Mouse (Mus musculus) urinary bladder, adult 18-20 months (tissue): ENCODE data around the gene 1110057P08Rik.
"Not testable (repeated sequence)": the region's sequence is repeated elsewhere in the genome, so short reads cannot be mapped to it uniquely, and the experiment has no call there.

Experiments
- DNase-seq, 2 experiments: peaks; one replicate each; pipeline ENCODE4 v3.0.0; 2022; ENCODE audit warnings: low spot score in 2 of 2, mixed read lengths in 2 of 2

The 1110057P08Rik gene

DNA sequence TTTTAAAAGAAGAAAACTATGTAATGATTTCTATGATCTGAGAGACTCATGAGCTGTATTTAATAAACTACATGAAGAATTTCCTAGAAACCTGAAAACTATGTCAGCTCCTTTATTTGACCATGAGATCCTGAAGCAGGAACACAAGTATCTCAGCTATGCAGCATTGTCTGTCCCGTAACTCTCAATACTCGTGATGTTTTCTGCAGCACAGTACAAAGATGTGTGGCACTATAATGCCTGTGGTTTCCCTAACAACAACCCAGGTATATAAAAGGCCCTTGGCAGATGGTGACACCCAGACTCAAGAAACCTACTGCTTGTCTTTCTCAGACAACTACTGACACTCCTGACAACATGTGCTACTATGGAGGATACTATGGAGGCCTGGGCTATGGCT, at the start of gene 1110057P08Rik:
Gene 1110057P08Rik, plus strand, starts transcription at position 301 of the 400 bp plus-strand sequence.
- no peak for DNase-seq

DNA sequence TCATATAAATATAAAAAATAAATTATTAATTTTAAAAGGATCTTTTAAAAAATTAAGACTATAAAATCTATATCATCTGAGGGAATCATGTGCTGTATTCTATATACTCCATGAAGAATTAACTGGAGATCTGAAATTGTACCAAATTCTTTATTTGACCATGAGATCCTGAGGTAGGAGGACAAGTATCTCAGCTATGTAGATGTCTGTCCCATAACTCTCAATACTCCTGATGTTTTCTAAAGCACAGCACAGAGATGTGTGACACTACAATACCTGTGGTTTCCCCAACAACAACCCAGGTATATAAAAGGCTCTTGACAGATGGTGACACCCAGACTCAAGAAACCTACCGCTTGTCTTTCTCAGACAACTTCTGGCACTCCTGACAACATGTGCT, 34.0 kb upstream of the 1110057P08Rik start, which contains the start of gene Gm6358:
Gene Gm6358, plus strand, starts transcription at position 301 of the 400 bp plus-strand sequence.
- DNase-seq = no peak

DNA sequence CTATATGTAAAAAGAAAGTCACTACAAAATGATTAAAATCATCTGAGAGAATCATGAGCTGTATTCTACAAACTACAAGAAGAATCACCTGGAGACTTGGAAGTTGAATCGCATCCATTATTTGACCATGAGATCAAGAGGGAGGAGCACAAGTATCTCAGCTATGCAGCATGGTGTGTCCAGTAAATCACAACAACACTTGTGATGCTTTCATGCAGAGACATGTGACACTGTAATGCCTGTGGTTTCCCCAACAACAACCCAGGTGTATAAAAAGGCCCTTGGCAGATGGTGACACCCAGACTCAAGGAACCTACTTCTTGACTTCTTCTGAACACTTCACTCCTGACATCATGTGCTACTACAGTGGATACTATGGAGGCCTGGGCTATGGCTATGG, 23.7 kb upstream of the 1110057P08Rik start, which contains the start of gene Gm10061:
Gene Gm10061, plus strand, starts transcription at position 301 of the 400 bp plus-strand sequence.
- DNase-seq = no peak

DNA sequence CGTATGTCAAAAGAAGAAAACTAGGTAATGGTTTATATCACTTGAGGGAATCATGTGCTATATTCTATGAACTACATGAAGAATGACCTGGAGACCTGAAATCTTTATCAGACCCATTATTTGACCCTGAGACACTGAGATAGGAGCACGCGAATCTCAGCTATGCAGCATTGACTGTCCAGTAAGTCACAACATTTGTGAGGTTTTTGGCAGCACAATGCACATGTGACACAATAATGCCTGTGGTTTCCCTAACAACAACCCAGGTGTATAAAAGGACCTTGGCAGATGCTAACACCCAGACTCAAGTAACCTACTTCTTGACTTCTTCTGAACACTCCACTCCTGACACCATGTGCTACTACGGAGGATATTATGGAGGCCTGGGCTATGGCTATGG, 16.9 kb upstream of the 1110057P08Rik start, which contains the start of gene Gm9789:
Gene Gm9789, plus strand, starts transcription at position 301 of the 400 bp plus-strand sequence.
- no peak for DNase-seq

DNA sequence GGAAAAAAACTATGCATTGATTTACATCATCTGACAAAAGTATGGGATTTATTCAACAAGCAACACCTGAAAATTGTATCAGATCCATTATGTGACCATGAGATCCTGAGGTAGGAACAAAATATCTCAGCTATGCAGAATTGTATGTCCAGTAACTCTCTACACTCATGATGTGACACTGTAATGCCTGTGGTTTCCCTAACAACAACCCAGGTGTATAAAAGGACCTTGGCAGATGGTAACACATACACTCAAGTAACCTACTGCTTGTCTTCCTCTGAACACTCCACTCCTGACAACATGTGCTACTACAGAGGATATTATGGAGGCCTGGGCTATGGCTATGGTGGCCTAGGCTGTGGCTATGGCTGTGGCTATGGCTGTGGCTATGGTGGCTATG, 5.3 kb upstream of the 1110057P08Rik start, which contains the start of gene Gm7735:
Gene Gm7735, plus strand, starts transcription at position 301 of the 400 bp plus-strand sequence.
- DNase-seq = not testable (repeated sequence)

DNA sequence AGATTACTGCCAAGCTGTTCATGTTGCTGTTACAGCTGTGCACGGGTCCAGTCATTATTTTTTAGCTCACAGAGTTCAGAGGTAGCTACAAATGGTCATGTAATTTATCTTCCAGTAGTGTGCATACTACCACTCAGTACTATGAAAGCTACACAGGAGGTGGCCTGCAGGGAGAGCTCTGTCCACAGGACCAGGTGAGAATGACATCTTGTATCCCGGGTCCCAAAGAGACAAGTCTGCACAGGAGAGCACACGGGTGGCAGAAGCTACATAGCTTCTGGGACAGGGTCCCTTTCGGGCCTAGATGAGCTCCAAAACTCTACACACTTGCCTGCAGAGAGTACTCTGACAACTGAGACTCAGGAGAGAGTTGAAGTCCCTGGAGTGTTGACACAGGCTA, 14.1 kb downstream of the 1110057P08Rik start:
- DNase-seq = no peak

DNA sequence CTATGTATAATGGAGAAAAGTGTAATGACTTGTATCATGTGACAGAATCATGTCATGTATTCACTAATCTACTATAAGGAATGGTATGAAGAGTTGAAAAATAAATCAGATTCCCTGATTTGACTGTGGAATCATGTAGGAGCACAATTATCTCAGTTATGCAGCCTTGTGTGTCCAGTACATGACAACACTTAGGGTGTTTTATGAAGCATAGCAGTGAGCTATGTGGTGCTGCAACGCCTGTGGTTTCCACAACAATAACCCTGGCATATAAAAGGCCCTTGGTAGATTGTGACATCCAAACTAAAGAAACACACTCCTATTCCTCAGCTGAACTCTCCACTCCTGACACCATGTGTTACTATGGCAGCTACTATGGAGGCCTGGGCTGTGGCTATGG, 31.0 kb downstream of the 1110057P08Rik start, which contains the start of gene Krtap20-2:
Gene Krtap20-2, plus strand, starts transcription at position 301 of the 400 bp plus-strand sequence.
- no peak for DNase-seq
